In genomic region chr2:158668433-158669010, GRCm38 (mm10) we compare ENCODE assay signal across 8 mouse cellular contexts. TPM values are rescaled to one million over a fixed set of nuclear protein-coding genes. Genes with fewer than 3 reads are reported as not detected.
DNase-seq lines count a peak whose midpoint lies in the region; ATAC-seq lines count a peak whose summit lies in the region.

No protein-coding gene starts in this region.

- H3K9me3 ChIP-seq in kidney, embryonic 14.5 days (ENCODE audit: control insufficient read depth, low read length) = no peaks in the 10 kb centered on the region
- no peaks in the 10 kb centered on the region for H3K9me3 ChIP-seq in heart, embryonic 15.5 days (replicated peaks)

- no peak overlapping the region for H3K27ac ChIP-seq in kidney, embryonic 14.5 days (ENCODE audit: low read depth, low read length)
- H3K27ac ChIP-seq in heart, embryonic 15.5 days = peak overlapping the region; percentile 51

- 11% methylated on average over 23 of the region's 23 CpGs for WGBS in kidney, embryonic 14.5 days
- 11% methylated on average over 23 of the region's 23 CpGs for WGBS in heart, embryonic 15.5 days

- no peak for ATAC-seq in kidney, embryonic 14.5 days (ENCODE audit: low FRiP score, low TSS enrichment)
- no peak for ATAC-seq in heart, embryonic 15.5 days (replicated peaks; ENCODE audit: insufficient number of reproducible peaks, insufficient read depth, low FRiP score, low read depth)
- 0 out of 2 replicates have a peak, but pooled peaks have one; percentile 5 for ATAC-seq in megakaryocyte progenitor cell, adult 5-6 weeks (replicated peaks; ENCODE audit: poor library complexity)
- ATAC-seq in activated CD4-positive, CD25-positive, alpha-beta regulatory T cell, adult 4 months = no peak

- H3K4me2 ChIP-seq in kidney, embryonic 14.5 days (replicated peaks; ENCODE audit: low read depth, low read length) = peak overlapping the region; percentile 95
- H3K4me2 ChIP-seq in heart, embryonic 15.5 days = peak overlapping the region; percentile 95

- H3K4me3 ChIP-seq in kidney, embryonic 14.5 days (ENCODE audit: low read length) = peak overlapping the region; percentile 63
- H3K4me3 ChIP-seq in heart, embryonic 15.5 days = peak overlapping the region; percentile 60

- peaks cover 41% of the 10 kb centered on the region for H3K27me3 ChIP-seq in kidney, embryonic 14.5 days (ENCODE audit: control insufficient read depth, insufficient read depth, low read length)
- H3K27me3 ChIP-seq in heart, embryonic 15.5 days = peaks cover 62% of the 10 kb centered on the region

- no peaks in the 10 kb centered on the region for H3K36me3 ChIP-seq in kidney, embryonic 14.5 days (ENCODE audit: control insufficient read depth, insufficient read depth, low read length)
- no peaks in the 10 kb centered on the region for H3K36me3 ChIP-seq in heart, embryonic 15.5 days

- no peak for DNase-seq in kidney, adult 8-10 months
- DNase-seq in ES-CJ7 (ENCODE audit: low read depth, low spot score) = peak; percentile 8
- DNase-seq in thymus, postnatal 4 days = peak; percentile 67
- DNase-seq in adrenal gland, postnatal 4 days (ENCODE audit: low spot score in 2 of 2) = no peak

- peak overlapping the region; percentile 68; the same call in 1 of the 2 replicates for H3K9ac ChIP-seq in kidney, embryonic 14.5 days (ENCODE audit: low read depth, low read length)
- 0 out of 2 replicates have a peak overlapping the region, but pooled peaks have one; percentile 59 for H3K9ac ChIP-seq in heart, embryonic 15.5 days

- H3K4me1 ChIP-seq in kidney, embryonic 14.5 days (ENCODE audit: control insufficient read depth, insufficient read depth, low read length) = peaks cover 42% of the 10 kb centered on the region
- peaks cover 40% of the 10 kb centered on the region for H3K4me1 ChIP-seq in heart, embryonic 15.5 days (replicated peaks)

RNA-seq across cellular contexts. Expression of gene Ppp1r16b, which starts 3.3 kb away (rescaled TPM):
- 16.6 and 17.3 TPM in 2 replicates for polyA plus RNA-seq in kidney, embryonic 14.5 days (2014; fragmentation: Nextera tagmentation; extraction: Ambion mirVana)
- 5.2 and 6.8 TPM in 2 replicates for polyA plus RNA-seq in heart, embryonic 15.5 days (2015; fragmentation: Nextera tagmentation; extraction: Ambion mirVana)
- total RNA-seq in megakaryocyte progenitor cell, adult 5-6 weeks (2015) = 0.17 and 0.30 TPM in 2 replicates
- total RNA-seq in megakaryocyte progenitor cell, adult 5-6 weeks (2017) = 0.07 and 0.08 TPM in 2 replicates
- total RNA-seq in adrenal gland, postnatal 4 days (2021) = 10 to 100 TPM; 15.7 to 16.9 TPM
- polyA plus RNA-seq in activated CD4-positive, CD25-positive, alpha-beta regulatory T cell, adult 4 months (2017; shearing (Covaris generic)) = 100 to 1,000 TPM; 100 to 110 TPM

RNA-seq across cellular contexts. Expression of gene Actr5, which starts 43.8 kb away (rescaled TPM):
- polyA plus RNA-seq in kidney, embryonic 14.5 days (2014; fragmentation: Nextera tagmentation; extraction: Ambion mirVana) = 13.2 and 15.6 TPM in 2 replicates
- 5.6 and 7.4 TPM in 2 replicates for polyA plus RNA-seq in heart, embryonic 15.5 days (2015; fragmentation: Nextera tagmentation; extraction: Ambion mirVana)
- 9.1 and 14.7 TPM in 2 replicates for total RNA-seq in megakaryocyte progenitor cell, adult 5-6 weeks (2015)
- total RNA-seq in megakaryocyte progenitor cell, adult 5-6 weeks (2017) = 14.5 and 18.7 TPM in 2 replicates
- 10 to 100 TPM; 17.1 to 18.2 TPM for total RNA-seq in adrenal gland, postnatal 4 days (2021)
- 1 to 10 TPM; 3.1 to 3.2 TPM for polyA plus RNA-seq in activated CD4-positive, CD25-positive, alpha-beta regulatory T cell, adult 4 months (2017; shearing (Covaris generic))

RNA-seq across cellular contexts. Expression of gene Slc32a1, which starts 58.0 kb away (rescaled TPM):
- 0.09 and 0.16 TPM in 2 replicates for polyA plus RNA-seq in kidney, embryonic 14.5 days (2014; fragmentation: Nextera tagmentation; extraction: Ambion mirVana)
- not detected in 2 replicates for polyA plus RNA-seq in heart, embryonic 15.5 days (2015; fragmentation: Nextera tagmentation; extraction: Ambion mirVana)
- 0.05 TPM in 1 of 2 replicates, not detected in the other for total RNA-seq in megakaryocyte progenitor cell, adult 5-6 weeks (2015)
- 0.04 TPM in 1 of 2 replicates, not detected in the other for total RNA-seq in megakaryocyte progenitor cell, adult 5-6 weeks (2017)
- total RNA-seq in adrenal gland, postnatal 4 days (2021) = under 1 TPM in 1 of 2 experiments, not detected in 1; 0.54 TPM
- not detected for polyA plus RNA-seq in activated CD4-positive, CD25-positive, alpha-beta regulatory T cell, adult 4 months (2017; shearing (Covaris generic))

Comparison
In these comparisons a context has a peak if more than half of its experiments do, and no peak if none do; other contexts are left out.
1. DNase-seq: peak in ES-CJ7 (single experiment) and thymus, postnatal 4 days (single experiment); none in kidney, adult 8-10 months (0 of 2) and adrenal gland, postnatal 4 days (0 of 2).